Mouse (Mus musculus) C2C12 (cell line): Measurements from ENCODE around the gene Rab21.

ENCODE experiments used
- CEBPB ChIP-seq: IDR thresholded peaks from one replicate; pipeline ENCODE4 v1.6.1; 2011; ENCODE audit warnings: low read depth, mild to moderate bottlenecking, control low read depth, moderate library complexity
- CTCF ChIP-seq: IDR thresholded peaks from one replicate; pipeline ENCODE4 v1.5.1; 2011; ENCODE audit not compliant: control insufficient read depth, insufficient read depth, insufficient read length
- FOSL1 ChIP-seq: IDR thresholded peaks from one replicate; pipeline ENCODE4 v1.8.0; 2011; ENCODE audit warnings: mild to moderate bottlenecking, low read length; ENCODE audit not compliant: poor library complexity, insufficient read depth, severe bottlenecking
- MAX ChIP-seq: IDR thresholded peaks from one replicate; pipeline ENCODE4 v1.6.1; 2011; ENCODE audit warnings: mild to moderate bottlenecking, control low read depth
- MYOD1 ChIP-seq: IDR thresholded peaks from one replicate; pipeline ENCODE4 v1.6.1; 2011; ENCODE audit warnings: low read depth; ENCODE audit not compliant: control insufficient read depth, insufficient read length
- MYOG ChIP-seq: IDR thresholded peaks from one replicate; pipeline ENCODE4 v1.6.1; 2011; ENCODE audit not compliant: control insufficient read depth, insufficient read length; ENCODE audit errors: extremely low read depth
- USF1 ChIP-seq: IDR thresholded peaks from one replicate; pipeline ENCODE4 v1.6.1; 2011; ENCODE audit warnings: low read depth, mild to moderate bottlenecking, control low read depth, moderate library complexity

DNA sequence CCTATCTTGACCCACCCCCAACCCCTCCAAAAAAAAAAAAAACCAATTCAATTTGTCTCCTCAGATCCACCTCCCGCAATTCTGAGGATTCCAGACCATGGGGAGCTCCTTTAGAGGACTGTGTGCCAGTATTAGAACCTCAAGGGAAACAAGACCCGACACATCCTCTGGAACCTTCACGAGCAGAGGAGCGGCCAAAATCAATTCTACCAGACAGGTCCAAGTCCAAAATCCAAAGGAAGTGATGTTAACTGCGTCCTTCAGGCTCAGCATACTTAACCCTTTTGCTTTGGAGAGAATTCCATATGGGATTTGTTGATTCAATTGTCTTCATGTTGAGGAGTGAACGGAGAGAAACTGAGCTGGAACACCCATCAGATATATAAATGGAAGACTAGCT is 39.6 kb upstream of the Rab21 start:
- TF ChIP-seq CTCF = no peak
- no peak for TF ChIP-seq MYOG
- no peak for TF ChIP-seq MAX
- TF ChIP-seq MYOD1 = no peak
- TF ChIP-seq CEBPB = no peak
- TF ChIP-seq FOSL1 = no peak
- TF ChIP-seq USF1 = no peak
